Mouse (Mus musculus) bone marrow macrophage, adult 2 months (primary cell): ENCODE measurements at regions not wholly inside any gene's neighbourhood (a gene's known extent, or its start where the extent isn't known, plus 50 kb on each side); places are given as distances from the start of the nearest gene placed in this dataset.

Experiments used
- H3K27ac ChIP-seq: 2 replicates; pipeline ENCODE4 v1.5.1; 2012; ENCODE audit warnings: low read depth, low read length; ENCODE audit not compliant: insufficient read depth
- H3K4me1 ChIP-seq: 2 replicates; pipeline ENCODE4 v1.6.1; 2012; ENCODE audit warnings: low read length; ENCODE audit not compliant: control insufficient read depth, insufficient read depth
- H3K4me3 ChIP-seq: 2 replicates; pipeline ENCODE4 v1.5.1; 2012; ENCODE audit warnings: mild to moderate bottlenecking, low read length, moderate library complexity; ENCODE audit not compliant: insufficient read depth
- CTCF ChIP-seq: IDR thresholded peaks from 2 replicates; pipeline ENCODE4 v1.5.1; 2012; ENCODE audit warnings: low read depth, mild to moderate bottlenecking, low read length, moderate library complexity
- POLR2A ChIP-seq: IDR thresholded peaks from 2 replicates; pipeline ENCODE4 v1.6.1; 2012; ENCODE audit warnings: mild to moderate bottlenecking, low read depth, low read length, borderline replicate concordance

DNA sequence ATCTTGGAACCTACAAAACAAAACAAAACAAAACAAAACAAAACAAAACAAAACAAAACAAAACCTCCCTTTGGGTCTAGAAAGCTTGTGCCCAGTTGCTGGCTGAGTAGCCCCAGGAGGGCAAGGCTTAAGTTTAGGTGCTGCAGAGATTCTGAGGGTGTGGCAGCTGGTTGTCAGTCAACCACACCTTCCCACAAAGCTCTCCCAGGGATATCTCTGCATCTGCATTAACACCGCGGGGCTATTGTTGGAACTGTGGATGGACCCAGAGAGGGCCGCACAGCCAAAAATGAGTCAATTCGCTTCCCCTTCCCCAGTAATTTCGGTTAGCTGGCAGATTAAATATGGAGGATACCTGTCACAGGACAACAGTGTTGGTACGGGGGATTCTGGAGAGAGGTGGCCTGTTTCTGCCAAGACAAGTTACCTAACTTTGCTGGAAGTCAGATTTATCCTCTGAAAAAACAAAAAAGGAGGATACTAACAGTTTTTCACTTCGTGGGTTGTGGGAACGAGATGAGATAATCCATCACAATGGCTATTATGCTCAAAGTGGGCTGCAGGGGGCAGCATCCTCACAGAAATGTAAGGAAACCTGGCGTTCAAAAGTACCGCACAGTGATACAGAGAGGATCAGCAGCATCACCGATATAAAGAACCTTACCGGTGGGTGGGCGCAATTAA, 96.7 kb downstream of the 1500009L16Rik start:
- TF ChIP-seq CTCF: no peak
- no peak for TF ChIP-seq POLR2A
- no peak overlapping the region for H3K27ac ChIP-seq
- H3K4me3 ChIP-seq: no peak overlapping the region
- H3K4me1 ChIP-seq: no peaks in the 10 kb centered on the region

- TF ChIP-seq POLR2A (no peak), CTCF (no peak)
- no peaks in the 10 kb centered on the region for H3K4me1 ChIP-seq
- H3K27ac ChIP-seq: no peak overlapping the region
- no peak overlapping the region for H3K4me3 ChIP-seq
Observed at GRCm38 (mm10) chr10:83819950-83820275, 97.2 kb downstream of the 1500009L16Rik start.

- no peak for TF ChIP-seq POLR2A
- TF ChIP-seq CTCF: no peak
- Histone ChIP-seq H3K4me3 (no peak overlapping the region), H3K4me1 (no peaks in the 10 kb centered on the region), H3K27ac (no peak overlapping the region)
Observed at GRCm38 (mm10) chr10:83821089-83821488, 98.4 kb downstream of the 1500009L16Rik start.

GRCm38 (mm10) chr10:83826105-83826504, 103.4 kb downstream of the 1500009L16Rik start:
- H3K27ac ChIP-seq: no peak overlapping the region
- H3K4me1 ChIP-seq: no peaks in the 10 kb centered on the region
- no peak for TF ChIP-seq CTCF
- TF ChIP-seq POLR2A: no peak
- no peak overlapping the region for H3K4me3 ChIP-seq

GRCm38 (mm10) chr10:83836351-83836750, 113.7 kb downstream of the 1500009L16Rik start:
- TF ChIP-seq POLR2A: no peak
- TF ChIP-seq CTCF: no peak
- H3K4me3 ChIP-seq: no peak overlapping the region
- H3K4me1 ChIP-seq: no peaks in the 10 kb centered on the region
- no peak overlapping the region for H3K27ac ChIP-seq

DNA sequence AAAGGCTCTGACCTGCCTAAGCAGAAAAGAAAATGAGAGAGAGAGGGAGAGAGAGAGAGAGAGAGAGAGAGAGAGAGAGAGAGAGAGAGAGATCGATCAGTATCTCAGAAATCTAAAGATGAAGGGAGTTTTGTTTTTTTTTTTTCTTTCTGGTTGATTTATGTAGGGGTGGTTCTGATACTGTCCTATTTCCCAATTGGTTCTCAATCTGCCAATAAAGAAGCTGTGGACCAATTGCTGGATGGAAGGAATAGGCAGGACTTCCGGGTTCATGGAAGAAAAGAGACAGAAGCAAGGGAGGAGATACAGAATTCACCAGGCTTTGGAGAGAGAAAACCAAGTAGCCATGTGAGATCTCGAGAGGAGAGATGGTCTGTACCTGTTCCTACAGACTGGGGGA, 117.6 kb downstream of the 1500009L16Rik start:
- H3K27ac ChIP-seq: no peak overlapping the region
- no peak for TF ChIP-seq POLR2A
- no peak for TF ChIP-seq CTCF
- H3K4me3 ChIP-seq: no peak overlapping the region
- no peaks in the 10 kb centered on the region for H3K4me1 ChIP-seq

- H3K27ac ChIP-seq: no peak overlapping the region
- no peak overlapping the region for H3K4me3 ChIP-seq
- no peak for TF ChIP-seq CTCF
- no peak for TF ChIP-seq POLR2A
Observed at GRCm38 (mm10) chr10:83850881-83851280, 128.2 kb downstream of the 1500009L16Rik start.

DNA sequence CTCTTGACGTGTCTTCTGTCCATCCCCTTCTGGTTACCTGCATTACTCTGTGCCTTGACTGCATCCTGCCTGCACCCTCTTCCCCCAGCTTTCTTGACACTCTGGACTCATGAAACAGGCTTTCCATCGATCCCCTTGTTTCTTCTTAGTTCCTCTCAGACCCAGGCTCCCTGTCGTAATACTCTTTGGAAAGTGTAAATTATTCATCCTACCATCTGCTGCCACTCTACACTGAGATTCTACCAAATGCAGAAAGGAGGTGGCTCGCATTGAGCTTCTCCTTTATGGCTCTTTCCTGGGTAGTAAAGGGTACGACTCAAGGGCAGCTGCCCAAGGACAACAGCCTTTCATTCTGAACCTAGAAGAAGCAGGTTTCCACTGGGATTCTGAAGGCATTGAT, 129.5 kb downstream of the 1500009L16Rik start:
- Histone ChIP-seq H3K27ac (no peak overlapping the region), H3K4me3 (no peak overlapping the region), H3K4me1 (no peaks in the 10 kb centered on the region)
- no peak for TF ChIP-seq POLR2A
- TF ChIP-seq CTCF: no peak

More at GRCm38 (mm10) chr10:83850881-83851280, 128.2 kb downstream of the 1500009L16Rik start:
- no peaks in the 10 kb centered on the region for H3K4me1 ChIP-seq

DNA sequence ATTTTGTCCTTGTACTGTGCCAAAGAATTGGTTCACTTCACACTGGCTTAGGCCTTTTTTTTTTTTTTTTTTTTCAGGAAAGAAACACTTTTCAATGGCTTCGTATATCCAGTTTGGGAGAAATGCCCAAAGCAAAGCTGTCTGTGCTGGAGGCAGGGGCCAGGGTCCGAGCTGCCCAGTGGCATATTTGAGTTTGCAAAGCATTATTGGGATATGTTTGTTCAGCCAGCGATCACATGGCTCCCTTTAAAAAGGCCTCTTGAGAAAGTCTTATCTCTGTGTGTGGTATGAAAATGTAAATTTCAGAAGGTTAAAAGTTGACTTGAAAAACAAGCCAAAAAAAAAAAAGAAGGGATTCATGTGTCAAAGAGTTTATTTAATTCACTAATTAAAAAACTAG, 130.1 kb downstream of the 1500009L16Rik start:
- H3K27ac ChIP-seq: no peak overlapping the region
- TF ChIP-seq CTCF: no peak
- no peak for TF ChIP-seq POLR2A

DNA sequence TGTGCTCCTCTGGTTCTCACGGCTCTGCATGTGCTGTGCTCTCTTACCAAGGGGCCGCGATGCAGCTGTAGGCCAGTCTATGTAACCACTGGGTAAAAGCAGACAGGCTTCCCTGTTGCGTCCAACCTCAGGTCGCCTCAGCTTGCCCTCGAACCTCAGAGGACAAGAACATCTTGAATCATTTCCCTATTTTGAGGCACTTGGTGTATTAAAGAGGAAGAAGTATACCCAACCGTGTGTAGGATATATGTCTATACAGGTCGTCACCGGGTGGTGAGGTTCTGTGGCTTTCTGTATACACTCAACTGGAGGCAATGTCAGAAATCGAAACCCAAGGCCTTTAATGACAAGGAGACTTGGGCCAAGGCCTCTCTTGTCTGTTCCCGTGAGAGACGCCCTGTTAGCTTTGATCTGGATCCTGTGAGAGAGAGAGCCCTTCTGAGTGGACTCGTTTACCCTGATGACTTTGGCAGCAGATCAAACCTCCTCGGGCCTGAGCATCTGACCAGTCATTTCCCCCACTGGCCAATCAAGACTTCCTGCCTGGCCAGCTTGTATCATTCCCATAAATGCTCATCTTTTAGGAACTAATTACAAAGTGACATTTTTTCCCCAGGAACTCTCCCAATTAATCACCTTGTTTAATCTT, 135.3 kb downstream of the 1500009L16Rik start:
- no peak overlapping the region for H3K4me3 ChIP-seq
- H3K27ac ChIP-seq: no peak overlapping the region
- no peaks in the 10 kb centered on the region; the same call in 1 of the 2 replicates for H3K4me1 ChIP-seq
- TF ChIP-seq CTCF (no peak), POLR2A (no peak)

More for the DNA sequence above, 130.1 kb downstream of the 1500009L16Rik start:
- no peaks in the 10 kb centered on the region; the same call in 1 of the 2 replicates for H3K4me1 ChIP-seq
- no peak overlapping the region for H3K4me3 ChIP-seq

- Histone ChIP-seq H3K4me1 (no peaks in the 10 kb centered on the region; the same call in 1 of the 2 replicates), H3K27ac (no peak overlapping the region), H3K4me3 (no peak overlapping the region)
- TF ChIP-seq CTCF (no peak), POLR2A (no peak)
Observed at GRCm38 (mm10) chr10:83858689-83859088, 136.0 kb downstream of the 1500009L16Rik start.
